Mouse (Mus musculus): ENCODE data around the gene Tob2. TPM values are rescaled to one million over a fixed set of nuclear protein-coding genes. Genes with fewer than 3 reads are reported as not detected.

The Tob2 gene
- total and polyA plus RNA-seq, 3 experiments, result 5.6 to 25.3 (median 22.0) TPM

- Histone ChIP-seq H3K9ac (ENCODE audit: insufficient read depth, low read depth) (no peak overlapping the region), H3K79me2 (replicated peaks; ENCODE audit: control insufficient read depth, extremely low read depth, insufficient read depth, poor library complexity, severe bottlenecking) (peaks cover 37% of the 10 kb centered on the region), H3K27ac (ENCODE audit: insufficient read depth, low read depth) (no peak overlapping the region), H3K27me3 (replicated peaks) (no peaks in the 10 kb centered on the region), H3K4me2 (ENCODE audit: insufficient read depth, low read depth, poor library complexity, severe bottlenecking) (no peak overlapping the region), H3K9me3 (replicated peaks; ENCODE audit: low read length) (no peaks in the 10 kb centered on the region), H3K36me3 (replicated peaks in 1 of 2; ENCODE audit: control insufficient read depth in 1 of 2, insufficient read depth in 1 of 2, low read length in 1 of 2) (peaks cover 46 to 65% of the 10 kb centered on the region in 2 experiments), H3K4me1 (ENCODE audit: control insufficient read depth in 1 of 2, insufficient read depth in 2 of 2) (peaks cover 4 to 46% of the 10 kb centered on the region in 2 experiments; a peak in 3 of 4 replicates), H3K4me3 (replicated peaks in 1 of 3; ENCODE audit: low read depth in 2 of 3, low read length in 2 of 3, poor library complexity in 1 of 3) (no peak overlapping the region)
- no peak for TF ChIP-seq MAFK (IDR thresholded peaks at IDR 0.05; ENCODE audit: insufficient replicate concordance, low read length)
- dilution Hi-C loops (cut with MboI; ENCODE audit: extremely low pct_ligation_motif_present, extremely low pct_unique_long_range_greater_than_20kb, low sequenced_read_pairs) (no loop called here), in situ Hi-C loops (cut with MboI; ENCODE audit: low pct_ligation_motif_present, low pct_unique_long_range_greater_than_20kb, low sequenced_read_pairs) (no loop called here)
- no peak for DNase-seq (ENCODE audit: extremely low read depth)
Measured at GRCm38 (mm10) chr15:81869985-81870384, 11.4 kb upstream of the Tob2 start.

GRCm38 (mm10) chr15:81864238-81864637 lies 5.6 kb upstream of the Tob2 start:
- Histone ChIP-seq H3K4me3 (replicated peaks in 1 of 3; ENCODE audit: low read depth in 2 of 3, low read length in 2 of 3, poor library complexity in 1 of 3) (no peak overlapping the region), H3K36me3 (replicated peaks in 1 of 2; ENCODE audit: control insufficient read depth in 1 of 2, insufficient read depth in 1 of 2, low read length in 1 of 2) (peaks cover 39 to 58% of the 10 kb centered on the region in 2 experiments), H3K27ac (ENCODE audit: insufficient read depth, low read depth) (no peak overlapping the region), H3K9ac (ENCODE audit: insufficient read depth, low read depth) (no peak overlapping the region), H3K4me2 (ENCODE audit: insufficient read depth, low read depth, poor library complexity, severe bottlenecking) (no peak overlapping the region), H3K27me3 (replicated peaks) (no peaks in the 10 kb centered on the region), H3K9me3 (replicated peaks; ENCODE audit: low read length) (no peaks in the 10 kb centered on the region), H3K79me2 (replicated peaks; ENCODE audit: control insufficient read depth, extremely low read depth, insufficient read depth, poor library complexity, severe bottlenecking) (peaks cover 3% of the 10 kb centered on the region; the same call in 1 of the 2 replicates), H3K4me1 (ENCODE audit: control insufficient read depth in 1 of 2, insufficient read depth in 2 of 2) (peaks cover 0 to 17% of the 10 kb centered on the region in 2 experiments; a peak in 2 of 4 replicates)
- dilution Hi-C loops (cut with MboI; ENCODE audit: extremely low pct_ligation_motif_present, extremely low pct_unique_long_range_greater_than_20kb, low sequenced_read_pairs) (no loop called here), in situ Hi-C loops (cut with MboI; ENCODE audit: low pct_ligation_motif_present, low pct_unique_long_range_greater_than_20kb, low sequenced_read_pairs) (no loop called here)
- no peak for TF ChIP-seq ZNF384 (IDR thresholded peaks at IDR 0.05; ENCODE audit: low read depth, low read length)
- no peak for TF ChIP-seq MYC (IDR thresholded peaks at IDR 0.05; ENCODE audit: low read depth, low read length)
- no peak for TF ChIP-seq SIN3A (IDR thresholded peaks at IDR 0.05; ENCODE audit: low read length)
- no peak for TF ChIP-seq MXI1 (IDR thresholded peaks at IDR 0.05; ENCODE audit: low read depth, low read length)
- no peak; the same call in 1 of the 2 replicates for TF ChIP-seq POLR2A (IDR thresholded peaks at IDR 0.05; ENCODE audit: low read depth, low read length)
- no peak for TF ChIP-seq POLR2AphosphoS2 (IDR thresholded peaks at IDR 0.05; ENCODE audit: low read depth, low read length)
- no peak for TF ChIP-seq EP300 (IDR thresholded peaks at IDR 0.05; ENCODE audit: low read length)
- TF ChIP-seq ZMIZ1 (IDR thresholded peaks at IDR 0.05; ENCODE audit: low read depth, low read length), result no peak
- no peak for TF ChIP-seq RCOR1 (conservative IDR thresholded peaks at IDR 0.05; ENCODE audit: low read depth, low read length)
- TF ChIP-seq JUND (conservative IDR thresholded peaks at IDR 0.05; ENCODE audit: low read depth, low read length), result no peak
- no peak for TF ChIP-seq RAD21 (IDR thresholded peaks at IDR 0.05; ENCODE audit: low read depth, low read length)
- no peak for TF ChIP-seq CHD2 (IDR thresholded peaks at IDR 0.05; ENCODE audit: low read length)
- DNase-seq (ENCODE audit: extremely low read depth), result no peak

- Histone ChIP-seq H3K9ac (ENCODE audit: insufficient read depth, low read depth) (no peak overlapping the region), H3K4me3 (replicated peaks in 1 of 3; ENCODE audit: low read depth in 2 of 3, low read length in 2 of 3, poor library complexity in 1 of 3) (peak overlapping the region in 1 of 3 experiments; percentile 28)
- dilution Hi-C loops (cut with MboI; ENCODE audit: extremely low pct_ligation_motif_present, extremely low pct_unique_long_range_greater_than_20kb, low sequenced_read_pairs), result no loop called here
- TF ChIP-seq NELFE (IDR thresholded peaks at IDR 0.05; ENCODE audit: low read depth, low read length) (no peak), ZC3H11A (IDR thresholded peaks at IDR 0.05; ENCODE audit: low read depth, low read length) (no peak), ZKSCAN1 (IDR thresholded peaks at IDR 0.05; ENCODE audit: borderline replicate concordance, low read depth, low read length) (no peak), KAT2A (IDR thresholded peaks at IDR 0.05; ENCODE audit: insufficient replicate concordance, low read length) (no peak), TBP (conservative IDR thresholded peaks at IDR 0.05; ENCODE audit: low read depth, low read length) (no peak), USF2 (conservative IDR thresholded peaks at IDR 0.05; ENCODE audit: low read depth, low read length) (no peak), CTCF (conservative IDR thresholded peaks at IDR 0.05 in 1 of 2, IDR thresholded peaks at IDR 0.05 in 1 of 2; ENCODE audit: low read depth in 2 of 2, low read length in 2 of 2) (no peak), JUN (IDR thresholded peaks at IDR 0.05; ENCODE audit: insufficient read depth, low read depth, low read length) (no peak), MAFK (IDR thresholded peaks at IDR 0.05; ENCODE audit: insufficient replicate concordance, low read length) (no peak), E2F4 (IDR thresholded peaks at IDR 0.05; ENCODE audit: insufficient replicate concordance, low read depth, low read length) (no peak), EP300 (IDR thresholded peaks at IDR 0.05; ENCODE audit: low read length) (no peak), NRF1 (IDR thresholded peaks at IDR 0.05; ENCODE audit: low read depth, low read length) (no peak), HCFC1 (IDR thresholded peaks at IDR 0.05; ENCODE audit: low read depth, low read length) (no peak), JUND (conservative IDR thresholded peaks at IDR 0.05; ENCODE audit: low read depth, low read length) (no peak), SMC3 (IDR thresholded peaks at IDR 0.05; ENCODE audit: low read depth, low read length) (no peak), MXI1 (IDR thresholded peaks at IDR 0.05; ENCODE audit: low read depth, low read length) (no peak)
Measured at GRCm38 (mm10) chr15:81860471-81861135, 2.0 kb upstream of the Tob2 start.

More at GRCm38 (mm10) chr15:81860471-81861135, 2.0 kb upstream of the Tob2 start:
- no peaks in the 10 kb centered on the region for H3K27me3 ChIP-seq (replicated peaks)
- no peak for DNase-seq (ENCODE audit: extremely low read depth)
- no peaks in the 10 kb centered on the region for H3K9me3 ChIP-seq (replicated peaks; ENCODE audit: low read length)
- H3K79me2 ChIP-seq (replicated peaks; ENCODE audit: control insufficient read depth, extremely low read depth, insufficient read depth, poor library complexity, severe bottlenecking), result peaks cover 22% of the 10 kb centered on the region
- no peak overlapping the region for H3K27ac ChIP-seq (ENCODE audit: insufficient read depth, low read depth)
- H3K4me1 ChIP-seq (ENCODE audit: control insufficient read depth in 1 of 2, insufficient read depth in 2 of 2), result peaks cover 0 to 13% of the 10 kb centered on the region in 2 experiments; a peak in 2 of 4 replicates
- H3K36me3 ChIP-seq (replicated peaks in 1 of 2; ENCODE audit: control insufficient read depth in 1 of 2, insufficient read depth in 1 of 2, low read length in 1 of 2), result peaks cover 10 to 21% of the 10 kb centered on the region in 2 experiments
- no peak overlapping the region for H3K4me2 ChIP-seq (ENCODE audit: insufficient read depth, low read depth, poor library complexity, severe bottlenecking)
- in situ Hi-C loops (cut with MboI; ENCODE audit: low pct_ligation_motif_present, low pct_unique_long_range_greater_than_20kb, low sequenced_read_pairs), result no loop called here

Data from CH12.LX (cell line).